Mouse (Mus musculus) intestine, embryonic 16.5 days (tissue): ENCODE data around the gene Arfgap2. TPM values are rescaled to one million over a fixed set of nuclear protein-coding genes. Genes with fewer than 3 reads are reported as not detected.
A peak's percentile ranks its signal among the peaks of the same experiment; 100 is the strongest.

ENCODE experiments used
- ATAC-seq: fragments of 200-750 bp; cut with Nextera tagmentation; 2 replicates; pipeline ENCODE4 v1.8.0; 2017; ENCODE audit warnings: moderate TSS enrichment, moderate library complexity
- H3K27ac ChIP-seq: fragments of 300-500 bp; sonication (generic); 2 replicates; pipeline ENCODE4 v1.5.1; 2014; ENCODE audit warnings: mild to moderate bottlenecking, low read length
- H3K27me3 ChIP-seq: fragments of 300-500 bp; sonication (generic); replicated peaks from 2 replicates; pipeline ENCODE4 v1.6.1; 2014; ENCODE audit warnings: low read length, control low read depth, mixed read lengths; ENCODE audit not compliant: control insufficient read depth, insufficient read depth
- H3K36me3 ChIP-seq: fragments of 300-500 bp; sonication (generic); 2 replicates; pipeline ENCODE4 v1.6.1; 2014; ENCODE audit warnings: low read length, control low read depth; ENCODE audit not compliant: control insufficient read depth, insufficient read depth
- H3K4me1 ChIP-seq: fragments of 300-500 bp; sonication (generic); 2 replicates; pipeline ENCODE4 v1.6.1; 2014; ENCODE audit warnings: low read length, control low read depth, mixed read lengths; ENCODE audit not compliant: control insufficient read depth, insufficient read depth
- H3K4me2 ChIP-seq: fragments of 300-500 bp; sonication (generic); 2 replicates; pipeline ENCODE4 v1.6.1; 2014; ENCODE audit warnings: low read depth, low read length, control low read depth
- H3K4me3 ChIP-seq: fragments of 300-500 bp; sonication (generic); 2 replicates; pipeline ENCODE4 v1.5.1; 2014; ENCODE audit warnings: mild to moderate bottlenecking, low read length
- H3K9ac ChIP-seq: fragments of 300-500 bp; sonication (generic); 2 replicates; pipeline ENCODE4 v1.6.1; 2014; ENCODE audit warnings: low read depth, low read length
- H3K9me3 ChIP-seq: fragments of 300-500 bp; sonication (generic); 2 replicates; pipeline ENCODE4 v1.6.1; 2016; ENCODE audit warnings: low read length, control low read depth; ENCODE audit not compliant: control insufficient read depth
- WGBS: fragments of 180-500 bp; shearing (Covaris S2); extraction: QIAGEN DNeasy Blood & Tissue Kit; methylation state at CpG from one replicate; pipeline ENCODE4 v1.1.7; 2014; 5-methylcytosine and 5-hydroxymethylcytosine counted together
- polyA plus RNA-seq: library from polyadenylated mRNA; unstranded; fragments of >200 nt; fragmentation: Nextera tagmentation; extraction: Ambion mirVana; gene quantifications from 2 replicates; pipeline ENCODE4 v1.2.1, GENCODE M21; 2015

Gene Arfgap2
- polyA plus RNA-seq, 1 experiment from 2014 or later: 73.1 TPM

DNA sequence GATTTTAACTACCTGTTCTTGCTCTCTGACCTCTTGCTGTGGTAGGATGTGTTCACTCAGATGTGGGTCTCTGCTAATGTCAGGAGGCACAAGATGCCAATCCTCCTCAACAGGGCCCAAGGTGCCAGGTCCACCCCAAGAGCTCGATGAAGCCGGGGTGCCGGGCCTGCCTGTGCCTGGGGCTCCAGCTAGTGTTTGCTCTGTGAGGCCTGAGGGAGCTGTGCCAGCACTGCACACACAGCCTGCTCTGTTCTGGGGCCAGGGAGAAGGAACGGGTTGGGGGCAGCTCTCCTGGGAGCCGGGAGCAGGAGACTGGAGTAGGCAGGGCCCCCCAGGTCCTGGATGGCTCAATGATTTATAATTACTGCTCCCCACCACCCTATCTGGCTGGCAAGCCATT, 6.7 kb upstream of the Arfgap2 start:
- H3K27ac ChIP-seq: peak overlapping the region; percentile 17; the same call in 1 of the 2 replicates

DNA sequence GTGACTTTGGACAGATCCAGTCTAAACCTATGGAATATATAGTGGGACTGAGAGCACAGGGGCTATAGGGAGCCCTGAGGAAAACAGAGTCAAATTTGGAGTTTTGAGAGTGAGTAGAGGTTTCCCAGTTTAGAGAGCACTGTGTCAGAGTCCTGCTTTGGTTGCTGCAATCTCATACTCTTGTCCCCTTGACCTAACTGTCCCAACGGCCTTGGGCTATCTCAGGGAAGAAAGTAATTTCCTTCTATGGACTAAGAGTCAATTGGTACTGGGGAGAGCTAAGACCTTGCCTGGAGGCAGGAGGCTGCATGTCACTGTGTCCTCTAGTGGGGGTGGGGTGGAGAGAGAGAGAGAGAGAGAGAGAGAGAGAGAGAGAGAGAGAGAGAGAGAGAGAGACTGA, 5.9 kb upstream of the Arfgap2 start:
- Histone ChIP-seq H3K4me1 (peaks cover 22% of the 10 kb centered on the region), H3K27me3 (peaks cover 2% of the 10 kb centered on the region; the same call in 1 of the 2 replicates), H3K9ac (no peak overlapping the region), H3K4me3 (no peak overlapping the region), H3K4me2 (no peak overlapping the region), H3K27ac (no peak overlapping the region), H3K9me3 (no peaks in the 10 kb centered on the region), H3K36me3 (0 out of 2 replicates have a peak, but pooled peaks cover 2% of the 10 kb centered on the region)
- WGBS: 47% methylated on average over 1 of the region's 1 CpGs
- no peak for ATAC-seq

More for the DNA sequence above, 6.7 kb upstream of the Arfgap2 start:
- 55% methylated on average over 5 of the region's 5 CpGs for WGBS
- Histone ChIP-seq H3K36me3 (0 out of 2 replicates have a peak, but pooled peaks cover 2% of the 10 kb centered on the region), H3K4me1 (peaks cover 22% of the 10 kb centered on the region), H3K9me3 (no peaks in the 10 kb centered on the region), H3K27me3 (peaks cover 2% of the 10 kb centered on the region; the same call in 1 of the 2 replicates), H3K4me2 (peak overlapping the region; percentile 96), H3K4me3 (peak overlapping the region; percentile 76), H3K9ac (peak overlapping the region; percentile 72)
- no peak for ATAC-seq

DNA sequence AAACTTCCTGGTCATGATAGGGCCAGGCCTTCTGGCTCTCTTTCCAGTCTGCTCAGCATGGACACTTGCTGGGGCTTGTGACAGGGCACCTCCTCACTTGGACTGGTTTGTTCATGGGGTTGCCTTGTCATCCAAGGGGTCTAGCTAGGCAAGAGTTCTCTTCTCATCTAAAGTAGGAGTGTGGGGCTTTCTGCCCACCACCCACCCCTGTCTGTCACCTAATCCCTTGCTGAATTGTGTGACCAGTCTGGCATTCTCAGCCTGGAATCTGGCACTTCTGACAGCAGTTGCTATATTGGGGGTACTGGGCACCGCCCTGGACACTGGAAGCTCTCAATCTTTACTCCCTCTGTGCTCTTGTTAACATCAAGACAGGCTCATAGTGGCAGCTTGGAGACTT, 5.3 kb upstream of the Arfgap2 start:
- Histone ChIP-seq H3K36me3 (0 out of 2 replicates have a peak, but pooled peaks cover 2% of the 10 kb centered on the region), H3K4me1 (peaks cover 26% of the 10 kb centered on the region), H3K4me2 (no peak overlapping the region), H3K9me3 (no peaks in the 10 kb centered on the region), H3K27me3 (peaks cover 2% of the 10 kb centered on the region; the same call in 1 of the 2 replicates), H3K4me3 (no peak overlapping the region), H3K27ac (no peak overlapping the region), H3K9ac (no peak overlapping the region)
- 97% methylated on average over 1 of the region's 1 CpGs for WGBS
- no peak for ATAC-seq

DNA sequence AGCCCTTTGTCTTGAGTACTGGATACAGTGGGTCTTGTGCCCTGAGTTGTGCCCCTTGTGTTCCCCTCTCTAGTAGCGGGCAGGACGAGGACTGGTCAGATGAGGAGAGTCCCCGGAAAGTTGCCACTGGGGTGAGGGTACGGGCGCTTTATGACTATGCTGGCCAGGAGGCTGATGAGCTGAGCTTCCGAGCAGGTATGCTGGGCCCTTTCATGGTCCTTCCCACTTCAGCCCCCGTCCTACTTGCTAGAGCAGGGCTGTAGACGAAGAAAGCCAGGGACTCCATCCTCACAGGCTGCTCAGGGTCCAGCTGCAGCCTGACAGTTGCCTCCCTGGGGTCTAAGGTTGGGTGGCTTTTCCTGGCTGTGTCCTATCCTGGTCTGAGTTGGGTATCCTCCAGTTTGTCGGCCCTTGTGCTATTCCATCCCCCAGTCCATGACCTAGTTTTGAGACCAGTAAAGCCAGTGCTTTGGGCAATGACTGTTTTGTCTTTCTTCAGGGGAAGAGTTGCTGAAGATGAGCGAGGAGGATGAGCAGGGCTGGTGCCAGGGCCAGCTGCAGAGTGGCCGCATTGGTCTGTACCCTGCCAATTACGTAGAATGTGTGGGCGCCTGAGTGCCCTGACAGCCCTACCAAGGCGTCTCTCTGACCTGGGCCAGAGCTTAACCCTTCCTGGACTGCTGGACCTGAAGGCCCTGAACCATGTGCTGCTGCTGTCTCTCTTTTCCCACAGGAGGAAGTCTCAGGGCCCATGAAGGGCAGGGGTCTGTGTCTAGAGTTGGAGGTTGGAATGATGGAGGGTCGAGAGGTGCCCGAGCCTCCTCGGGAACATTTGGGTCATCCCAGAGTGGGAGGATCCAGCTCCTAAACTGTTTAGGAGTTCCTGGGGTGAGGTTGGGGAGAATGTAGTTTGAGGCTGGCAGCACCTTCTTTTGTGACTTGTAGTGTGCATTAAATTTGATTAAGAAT, 798 bp upstream of the Arfgap2 start:
- 89% methylated on average over 17 of the region's 17 CpGs for WGBS

DNA sequence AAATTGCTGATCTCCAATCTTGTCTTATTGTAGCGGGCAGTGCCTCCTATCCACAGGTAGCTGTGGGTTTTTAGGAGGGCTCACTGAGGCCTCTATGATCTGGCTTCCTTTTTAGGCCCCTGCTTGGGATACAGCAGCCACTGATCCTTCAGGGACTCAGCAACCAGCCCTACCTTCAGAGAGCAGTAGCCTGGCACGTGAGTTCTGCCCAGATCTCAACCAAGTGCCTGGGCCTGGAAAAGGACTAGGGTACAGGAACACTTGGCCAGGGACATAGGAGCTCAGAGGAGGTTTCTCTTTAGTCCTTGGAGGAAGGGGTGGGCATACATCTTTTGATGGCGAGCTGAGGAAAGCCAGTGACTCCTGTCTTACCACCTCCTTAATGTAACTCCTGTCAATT, 3.3 kb downstream of the Arfgap2 start:
- Histone ChIP-seq H3K27ac (no peak overlapping the region), H3K9me3 (no peaks in the 10 kb centered on the region), H3K4me1 (peaks cover 11% of the 10 kb centered on the region), H3K27me3 (no peaks in the 10 kb centered on the region), H3K4me3 (no peak overlapping the region), H3K9ac (no peak overlapping the region), H3K36me3 (peaks cover 19% of the 10 kb centered on the region), H3K4me2 (no peak overlapping the region)
- no peak for ATAC-seq
- WGBS: 95% methylated on average over 3 of the region's 3 CpGs

More for the DNA sequence above, 798 bp upstream of the Arfgap2 start:
- H3K9ac ChIP-seq: peak overlapping the region; percentile 62
- H3K36me3 ChIP-seq: peaks cover 13% of the 10 kb centered on the region; the same call in 1 of the 2 replicates
- peaks cover 11% of the 10 kb centered on the region for H3K4me1 ChIP-seq
- peak overlapping the region; percentile 87 for H3K27ac ChIP-seq
- no peaks in the 10 kb centered on the region for H3K27me3 ChIP-seq
- H3K9me3 ChIP-seq: no peaks in the 10 kb centered on the region
- no peak for ATAC-seq
- H3K4me3 ChIP-seq: peak overlapping the region; percentile 87
- peak overlapping the region; percentile 69 for H3K4me2 ChIP-seq

DNA sequence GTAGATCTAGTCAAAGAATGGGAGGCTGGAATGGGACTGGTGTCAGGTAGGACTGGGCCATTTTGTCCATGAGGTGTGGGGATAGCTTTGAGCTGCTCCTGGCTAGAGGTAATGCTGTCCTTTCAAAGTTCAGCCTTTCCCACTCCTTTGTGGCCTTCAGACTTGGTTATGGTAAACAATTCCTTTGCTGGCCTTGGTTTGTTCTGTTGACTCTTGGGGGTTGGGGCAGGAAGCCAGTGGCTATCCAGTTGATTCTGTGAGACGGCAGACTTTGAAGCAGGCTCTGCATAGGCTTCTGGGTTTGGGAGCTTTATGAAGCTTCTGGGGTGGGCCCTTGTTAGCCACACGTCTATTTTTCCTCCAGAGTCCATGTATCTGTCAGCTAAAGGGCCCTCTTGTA, 3.9 kb downstream of the Arfgap2 start:
- peaks cover 24% of the 10 kb centered on the region for H3K36me3 ChIP-seq
- no peaks in the 10 kb centered on the region for H3K27me3 ChIP-seq
- H3K9ac ChIP-seq: no peak overlapping the region
- H3K4me3 ChIP-seq: no peak overlapping the region
- H3K4me2 ChIP-seq: no peak overlapping the region
- H3K4me1 ChIP-seq: peaks cover 11% of the 10 kb centered on the region
- no peak overlapping the region for H3K27ac ChIP-seq
- ATAC-seq: no peak
- no peaks in the 10 kb centered on the region for H3K9me3 ChIP-seq
- WGBS: 72% methylated on average over 2 of the region's 2 CpGs

DNA sequence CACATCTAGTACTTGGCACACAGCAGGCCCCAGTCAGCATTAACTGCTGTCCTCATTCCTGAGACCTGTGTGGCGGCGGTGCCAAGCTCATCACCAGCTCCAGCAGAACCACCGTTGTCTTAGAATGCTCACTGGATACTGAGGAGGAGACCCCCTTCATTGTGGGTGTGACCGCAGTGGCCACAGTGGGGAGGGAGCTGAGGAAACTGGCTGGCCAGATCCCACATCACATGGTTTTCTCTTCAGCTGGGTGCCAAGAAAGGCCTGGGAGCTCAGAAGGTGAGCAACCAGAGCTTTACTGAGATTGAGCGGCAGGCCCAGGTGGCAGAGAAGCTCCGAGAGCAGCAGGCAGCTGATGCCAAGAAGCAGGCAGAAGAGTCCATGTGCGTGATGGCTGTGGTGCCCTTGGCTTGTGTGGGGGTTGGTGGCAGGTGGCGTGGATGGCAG, 4.9 kb downstream of the Arfgap2 start:
- 92% methylated on average over 8 of the region's 8 CpGs for WGBS
- Histone ChIP-seq H3K36me3 (peaks cover 30% of the 10 kb centered on the region), H3K9ac (no peak overlapping the region), H3K4me3 (no peak overlapping the region), H3K27me3 (no peaks in the 10 kb centered on the region), H3K9me3 (no peaks in the 10 kb centered on the region), H3K4me1 (peaks cover 6% of the 10 kb centered on the region; the same call in 1 of the 2 replicates), H3K27ac (no peak overlapping the region), H3K4me2 (no peak overlapping the region)
- no peak for ATAC-seq

DNA sequence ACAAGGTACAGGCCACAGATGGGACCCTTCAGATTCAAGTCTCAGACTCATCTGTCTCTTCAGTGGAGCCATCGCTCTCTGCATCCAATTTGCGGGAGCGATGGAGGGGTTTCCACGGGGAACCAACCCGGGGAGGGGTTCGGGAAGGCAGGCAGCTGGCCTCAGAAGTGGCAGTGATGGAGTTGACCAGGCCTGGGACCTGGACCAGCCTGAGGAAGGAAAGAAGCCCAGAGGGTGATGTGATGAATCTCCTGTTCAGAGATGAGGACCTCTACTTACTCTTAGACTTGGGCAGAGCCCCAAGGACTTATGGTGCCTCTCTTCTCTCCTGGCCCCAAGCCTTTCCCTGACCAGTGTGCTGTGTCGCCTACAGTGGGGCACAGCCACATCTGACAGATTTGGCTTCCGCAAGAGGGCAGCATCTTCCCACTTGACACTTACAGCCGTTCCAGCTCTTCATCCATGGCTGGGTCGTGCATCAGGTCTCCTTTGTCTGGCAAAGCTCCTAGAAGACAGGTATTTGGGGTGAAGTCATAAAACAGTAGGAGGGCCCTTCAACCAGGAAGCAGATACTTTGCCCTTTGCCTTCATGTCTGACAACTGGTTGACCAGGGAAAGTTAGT, 14.1 kb downstream of the Arfgap2 start:
- WGBS: 36% methylated on average over 10 of the region's 10 CpGs

DNA sequence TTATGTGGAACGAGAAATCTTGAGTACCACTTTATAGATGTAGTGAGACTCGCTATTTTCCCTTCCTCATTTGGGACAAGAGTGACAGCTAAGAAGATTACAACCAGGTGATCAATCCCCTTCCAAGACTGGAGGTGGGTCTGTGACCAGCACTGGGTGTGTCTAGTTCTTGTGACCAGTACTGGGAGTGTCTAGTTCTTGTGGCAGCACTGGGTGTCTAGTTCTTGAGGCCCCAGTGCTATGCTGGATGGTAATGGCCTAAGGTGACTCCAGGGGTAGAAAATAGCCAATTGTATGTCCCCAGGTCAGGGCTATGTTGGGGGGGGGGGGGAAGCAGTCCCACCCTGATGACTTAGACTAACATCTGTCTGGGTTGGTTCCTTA, 14.6 kb downstream of the Arfgap2 start:
- Histone ChIP-seq H3K9ac (no peak overlapping the region), H3K4me2 (peak overlapping the region; percentile 16; the same call in 1 of the 2 replicates), H3K27ac (peak overlapping the region; percentile 18; the same call in 1 of the 2 replicates), H3K4me3 (no peak overlapping the region), H3K36me3 (peaks cover 12% of the 10 kb centered on the region), H3K27me3 (no peaks in the 10 kb centered on the region), H3K4me1 (peaks cover 22% of the 10 kb centered on the region), H3K9me3 (no peaks in the 10 kb centered on the region)
- 50% methylated on average over 2 of the region's 2 CpGs for WGBS
- peak; percentile 66 for ATAC-seq

More for the DNA sequence above, 14.1 kb downstream of the Arfgap2 start:
- H3K9ac ChIP-seq: no peak overlapping the region
- no peaks in the 10 kb centered on the region for H3K9me3 ChIP-seq
- H3K4me1 ChIP-seq: peaks cover 17% of the 10 kb centered on the region
- H3K36me3 ChIP-seq: peaks cover 15% of the 10 kb centered on the region
- ATAC-seq: peak; percentile 65
- no peaks in the 10 kb centered on the region for H3K27me3 ChIP-seq
- H3K27ac ChIP-seq: peak overlapping the region; percentile 18; the same call in 1 of the 2 replicates
- H3K4me2 ChIP-seq: peak overlapping the region; percentile 16; the same call in 1 of the 2 replicates
- H3K4me3 ChIP-seq: no peak overlapping the region
